Mouse (Mus musculus) mouse embryonic stem cell (cell line): ENCODE results near the gene Pmm2.

Experiments
- in situ Hi-C, 2 experiments: fragments of 300-500 bp; cut with MboI; formaldehyde crosslinking; loops; 1 replicate in 1 of 2; 3 replicates in 1 of 2; pipeline ENCODE4 v1.14.3; 2019 to 2020; ENCODE audit warnings: low sequenced_read_pairs in 2 of 2, low pct_unique_long_range_greater_than_20kb in 1 of 2, mixed read lengths in 1 of 2; ENCODE audit not compliant: unreplicated experiment in 1 of 2

The Pmm2 gene

GRCm38 (mm10) chr16:8650007-8650406 lies 12.5 kb downstream of the Pmm2 start:
- in situ Hi-C loops = no loop called here

GRCm38 (mm10) chr16:8655108-8655507 lies 17.6 kb downstream of the Pmm2 start:
- in situ Hi-C loops = no loop called here

- in situ Hi-C loops = no loop called here
Measured at GRCm38 (mm10) chr16:8655599-8655998, 18.1 kb downstream of the Pmm2 start.

GRCm38 (mm10) chr16:8656256-8656655 lies 18.8 kb downstream of the Pmm2 start:
- in situ Hi-C loops = no loop called here

- in situ Hi-C loops = no loop called here
Measured at GRCm38 (mm10) chr16:8658349-8658748, 20.9 kb downstream of the Pmm2 start.

GRCm38 (mm10) chr16:8658764-8659163 lies 21.3 kb downstream of the Pmm2 start:
- in situ Hi-C loops = no loop called here

GRCm38 (mm10) chr16:8663022-8663421 lies 25.5 kb downstream of the Pmm2 start:
- in situ Hi-C loops = no loop called here

GRCm38 (mm10) chr16:8663606-8664539 lies 26.4 kb downstream of the Pmm2 start:
- in situ Hi-C loops = no loop called here

- in situ Hi-C loops = no loop called here
Measured at GRCm38 (mm10) chr16:8665367-8665766, 27.9 kb downstream of the Pmm2 start.

- in situ Hi-C loops = no loop called here
Measured at GRCm38 (mm10) chr16:8666452-8666851, 29.0 kb downstream of the Pmm2 start.

GRCm38 (mm10) chr16:8667261-8667660 lies 29.8 kb downstream of the Pmm2 start:
- in situ Hi-C loops = no loop called here

GRCm38 (mm10) chr16:8667814-8668213 lies 30.3 kb downstream of the Pmm2 start:
- in situ Hi-C loops = no loop called here

- in situ Hi-C loops = no loop called here
Measured at GRCm38 (mm10) chr16:8668386-8668785, 30.9 kb downstream of the Pmm2 start.

- in situ Hi-C loops = no loop called here
Measured at GRCm38 (mm10) chr16:8669432-8669831, 32.0 kb downstream of the Pmm2 start.

- in situ Hi-C loops = loop anchor here (5.0 kb wide), 2 partner anchors 173 to 258 kb away; no protein-coding TSS in a partner anchor
Measured at GRCm38 (mm10) chr16:8670041-8671035, 32.9 kb downstream of the Pmm2 start.

- in situ Hi-C loops = loop anchor here (5.0 kb wide), 2 partner anchors 174 to 259 kb away; no protein-coding TSS in a partner anchor
Measured at GRCm38 (mm10) chr16:8671551-8672349, 34.3 kb downstream of the Pmm2 start, which contains the start of gene Carhsp1. Gene Carhsp1 (minus strand): TSS chr16:8672155.

- in situ Hi-C loops = loop anchor here (5.0 kb wide), 2 partner anchors 175 to 260 kb away; no protein-coding TSS in a partner anchor
Measured at GRCm38 (mm10) chr16:8672350-8672687, 34.8 kb downstream of the Pmm2 start.

GRCm38 (mm10) chr16:8672811-8673210 lies 35.3 kb downstream of the Pmm2 start:
- in situ Hi-C loops = loop anchor here (5.0 kb wide), 2 partner anchors 176 to 261 kb away; no protein-coding TSS in a partner anchor
